Mouse (Mus musculus) spleen, adult 2 months (tissue): Measurements from ENCODE around the gene Cox4i2. TPM values are rescaled to one million over a fixed set of nuclear protein-coding genes. Genes with fewer than 3 reads are reported as not detected.

Experiments used
- DNase-seq, 2 experiments: peaks; one replicate each; pipeline versions ENCODE4 v3.0.0 to v3.0.0-alpha.2; 2012 to 2021; ENCODE audit warnings: low spot score in 2 of 2, low read depth in 1 of 2
- H3K27ac ChIP-seq: fragments of 200-500 bp; 2 replicates; pipeline ENCODE4 v1.5.1; 2012; ENCODE audit warnings: low read length, inconsistent platforms; ENCODE audit not compliant: insufficient read depth
- H3K27me3 ChIP-seq: fragments of 200-500 bp; 2 replicates; pipeline ENCODE4 v1.6.1; 2012; ENCODE audit warnings: mild to moderate bottlenecking, moderate library complexity, low read length, inconsistent platforms; ENCODE audit not compliant: control insufficient read depth, insufficient read depth
- H3K36me3 ChIP-seq: fragments of 200-500 bp; 2 replicates; pipeline ENCODE4 v1.6.1; 2012; ENCODE audit warnings: mild to moderate bottlenecking, low read length, inconsistent platforms; ENCODE audit not compliant: control insufficient read depth, insufficient read depth
- H3K4me1 ChIP-seq: fragments of 200-500 bp; 2 replicates; pipeline ENCODE4 v1.6.1; 2011; ENCODE audit warnings: inconsistent platforms; ENCODE audit not compliant: control insufficient read depth, insufficient read depth, insufficient read length
- H3K4me3 ChIP-seq: fragments of 200-500 bp; 2 replicates; pipeline ENCODE4 v1.5.1; 2011; ENCODE audit warnings: mild to moderate bottlenecking, inconsistent platforms; ENCODE audit not compliant: insufficient read depth, insufficient read length; ENCODE audit errors: extremely low read depth
- CTCF ChIP-seq: fragments of 200-500 bp; IDR thresholded peaks from 2 replicates; pipeline ENCODE4 v1.5.1; 2011; ENCODE audit warnings: mild to moderate bottlenecking, inconsistent platforms; ENCODE audit not compliant: insufficient read depth, insufficient read length, insufficient replicate concordance; ENCODE audit errors: extremely low read depth
- POLR2A ChIP-seq: fragments of 200-500 bp; IDR thresholded peaks from 2 replicates; pipeline ENCODE4 v1.6.1; 2011; ENCODE audit warnings: low read depth, low read length, inconsistent platforms
- WGBS: fragments of 180-500 bp; shearing (Covaris S2); methylation state at CpG from one replicate; pipeline ENCODE4 v1.1.7; 2018; 5-methylcytosine and 5-hydroxymethylcytosine counted together
- polyA plus RNA-seq: library from polyadenylated mRNA; depleted of rRNA; stranded (reverse); fragments of >200 nt; gene quantifications from 2 replicates; pipeline ENCODE4 v1.2.3, GENCODE M21; 2012

Cox4i2 gene
- polyA plus RNA-seq, 1 experiment = 0.56 TPM

DNA sequence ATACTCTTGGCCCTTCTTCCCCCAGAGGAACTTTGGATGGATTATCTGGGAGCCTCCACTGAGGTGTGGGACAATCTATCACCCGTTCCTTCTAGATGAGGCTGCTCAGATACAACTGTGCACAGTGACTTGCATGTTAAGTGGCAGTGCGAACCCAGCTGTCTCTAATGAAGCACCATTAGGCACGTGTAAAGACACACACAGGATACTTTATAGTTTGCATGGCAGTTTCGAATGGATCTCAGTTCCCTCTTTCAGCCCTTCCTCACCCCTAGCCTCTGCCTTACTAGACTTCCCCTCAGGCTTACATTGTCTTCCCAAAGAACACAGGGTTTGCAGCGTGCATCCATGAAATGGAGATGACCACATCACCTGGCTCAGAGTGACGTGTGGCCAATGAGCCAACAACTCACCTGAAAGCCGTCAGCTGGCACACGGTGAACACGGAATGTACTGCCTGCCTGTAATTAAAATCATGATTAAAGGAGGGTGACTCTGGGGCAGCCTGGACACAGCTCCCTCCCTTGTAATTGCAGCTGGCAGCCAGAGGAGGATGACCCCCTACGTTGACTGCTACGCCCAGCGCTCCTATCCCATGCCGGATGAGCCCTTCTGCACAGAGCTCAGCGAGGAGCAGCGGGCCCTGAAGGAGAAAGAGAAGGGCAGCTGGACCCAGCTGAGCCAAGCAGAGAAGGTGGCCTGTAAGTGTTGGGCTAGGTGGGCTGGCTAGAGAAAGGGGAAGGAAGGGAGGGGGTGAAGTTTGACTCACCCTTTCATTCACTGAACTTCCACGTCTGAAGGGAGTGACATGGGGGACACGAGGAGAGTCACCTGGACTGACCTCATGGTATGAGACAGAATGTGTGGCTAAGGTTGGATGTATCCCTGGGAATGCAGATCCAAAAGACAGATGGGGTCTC, 2.8 kb downstream of the Cox4i2 start:
- Histone ChIP-seq H3K4me3 (no peak overlapping the region), H3K27ac (no peak overlapping the region), H3K27me3 (peaks cover 6% of the 10 kb centered on the region), H3K4me1 (no peaks in the 10 kb centered on the region; the same call in 1 of the 2 replicates), H3K36me3 (no peaks in the 10 kb centered on the region)
- no peak for DNase-seq
- no peak for TF ChIP-seq POLR2A
- TF ChIP-seq CTCF = no peak
- WGBS = 48% methylated on average over 17 of the region's 17 CpGs

DNA sequence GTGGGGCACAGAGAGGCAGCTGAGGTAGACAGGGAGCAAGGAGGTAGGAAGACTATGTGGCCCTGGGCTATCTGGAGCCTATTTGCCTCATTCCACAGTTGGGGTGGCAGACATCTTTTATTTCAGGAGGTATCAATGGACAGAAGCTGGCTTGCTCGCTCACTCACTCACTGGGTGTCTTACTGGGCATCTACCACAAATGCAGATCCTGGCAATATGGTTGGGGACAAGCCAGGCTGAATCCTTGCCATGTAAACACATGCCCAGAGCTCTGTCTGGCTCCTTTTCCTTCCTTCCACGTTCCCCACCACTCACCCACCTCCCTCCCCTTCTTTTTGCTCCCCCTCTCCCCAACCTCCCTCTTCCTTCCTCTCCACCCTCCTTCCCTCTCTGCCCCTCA, 3.5 kb downstream of the Cox4i2 start:
- Histone ChIP-seq H3K36me3 (no peaks in the 10 kb centered on the region), H3K27ac (no peak overlapping the region), H3K27me3 (peaks cover 6% of the 10 kb centered on the region), H3K4me3 (no peak overlapping the region), H3K4me1 (no peaks in the 10 kb centered on the region; the same call in 1 of the 2 replicates)
- 72% methylated on average over 2 of the region's 2 CpGs for WGBS
- TF ChIP-seq CTCF = no peak
- no peak for TF ChIP-seq POLR2A
- DNase-seq = no peak

DNA sequence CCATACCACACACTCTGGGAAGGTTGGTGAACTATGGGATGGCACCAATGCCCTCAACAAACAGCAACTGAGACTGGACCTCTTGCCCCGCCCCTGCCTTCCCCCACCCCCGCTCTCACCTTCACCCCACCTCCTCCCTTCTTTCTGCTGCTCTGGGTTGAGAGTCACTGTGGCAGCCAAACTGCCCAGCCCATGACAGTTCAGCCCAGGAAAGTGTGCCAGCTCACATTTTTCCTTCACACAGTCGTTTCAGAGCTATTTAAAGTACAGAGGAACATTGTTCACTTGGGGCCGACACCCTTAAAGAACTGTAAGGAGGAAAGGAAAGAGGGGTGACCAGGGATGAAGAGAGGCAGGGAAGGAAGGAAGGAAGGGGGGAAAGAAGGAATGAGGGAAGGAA, 4.4 kb downstream of the Cox4i2 start:
- TF ChIP-seq POLR2A = no peak
- TF ChIP-seq CTCF = no peak
- Histone ChIP-seq H3K4me3 (no peak overlapping the region), H3K36me3 (no peaks in the 10 kb centered on the region), H3K4me1 (no peaks in the 10 kb centered on the region; the same call in 1 of the 2 replicates), H3K27me3 (peaks cover 6% of the 10 kb centered on the region), H3K27ac (no peak overlapping the region)
- no peak for DNase-seq
- 53% methylated on average over 4 of the region's 4 CpGs for WGBS

DNA sequence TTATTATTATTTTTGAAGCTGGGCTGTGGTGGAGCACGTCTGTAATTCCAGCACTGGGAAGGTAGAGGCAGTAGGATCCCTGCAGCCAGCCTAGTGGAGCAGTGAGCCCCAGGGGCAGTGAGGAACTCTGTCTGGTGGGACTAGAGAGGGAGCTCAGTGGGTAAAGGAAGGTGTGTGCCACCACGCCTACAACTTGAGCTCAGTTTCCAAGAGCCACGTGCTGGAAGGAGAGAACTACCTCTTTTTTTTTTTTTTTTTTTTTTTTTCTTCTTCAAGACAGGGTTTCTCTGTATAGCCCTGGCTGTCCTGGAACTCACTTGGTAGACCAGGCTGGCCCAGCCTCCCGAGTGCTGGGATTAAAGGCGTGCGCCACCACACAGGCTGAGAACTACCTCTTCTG, 9.3 kb downstream of the Cox4i2 start:
- WGBS = 67% methylated on average over 6 of the region's 6 CpGs
- DNase-seq = no peak
- Histone ChIP-seq H3K27me3 (no peaks in the 10 kb centered on the region), H3K27ac (no peak overlapping the region), H3K4me3 (no peak overlapping the region), H3K36me3 (no peaks in the 10 kb centered on the region), H3K4me1 (no peaks in the 10 kb centered on the region; the same call in 1 of the 2 replicates)
- no peak for TF ChIP-seq POLR2A
- TF ChIP-seq CTCF = no peak

DNA sequence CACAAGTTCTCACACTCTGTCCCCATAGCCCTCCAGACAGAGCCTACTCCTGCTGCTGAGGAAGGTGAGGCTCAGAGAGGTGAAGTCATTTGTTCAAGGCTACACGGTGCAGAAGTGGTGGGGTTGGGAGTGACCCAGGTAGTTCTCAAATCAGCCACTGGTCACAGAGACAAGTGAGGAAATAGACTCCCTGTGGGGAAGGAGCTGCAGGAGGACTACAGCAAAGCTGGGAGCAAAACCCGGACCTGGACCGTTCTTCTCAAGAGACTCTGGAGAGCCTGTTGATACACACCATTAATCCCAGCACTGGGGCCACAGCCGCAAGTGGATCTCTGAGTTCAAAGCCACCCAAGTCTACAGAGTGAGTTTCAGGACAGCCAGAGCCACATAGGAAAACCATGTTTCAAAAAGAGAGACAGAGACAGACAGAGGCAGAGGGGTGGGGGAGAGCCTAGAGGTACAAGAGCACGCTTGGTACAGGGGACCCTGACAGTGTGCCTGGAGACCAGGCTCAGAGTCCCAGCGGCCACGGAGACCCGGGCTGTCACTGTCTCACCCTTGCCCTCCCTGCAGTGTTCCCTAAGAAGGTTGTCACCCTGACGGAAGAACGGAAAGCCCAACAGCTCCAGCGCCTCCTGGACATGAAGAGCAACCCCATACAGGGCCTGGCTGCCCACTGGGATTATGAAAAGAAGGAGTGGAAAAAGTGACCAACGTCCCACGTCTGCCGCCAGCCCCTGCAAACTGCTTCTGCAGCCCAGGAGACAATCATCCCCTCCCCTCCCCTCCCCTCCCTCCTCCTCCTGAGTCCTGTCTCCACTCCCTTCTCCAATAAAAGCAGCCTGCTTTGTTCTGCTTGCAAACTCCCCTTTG, 10.4 kb downstream of the Cox4i2 start:
- no peak overlapping the region for H3K4me3 ChIP-seq
- DNase-seq = no peak

DNA sequence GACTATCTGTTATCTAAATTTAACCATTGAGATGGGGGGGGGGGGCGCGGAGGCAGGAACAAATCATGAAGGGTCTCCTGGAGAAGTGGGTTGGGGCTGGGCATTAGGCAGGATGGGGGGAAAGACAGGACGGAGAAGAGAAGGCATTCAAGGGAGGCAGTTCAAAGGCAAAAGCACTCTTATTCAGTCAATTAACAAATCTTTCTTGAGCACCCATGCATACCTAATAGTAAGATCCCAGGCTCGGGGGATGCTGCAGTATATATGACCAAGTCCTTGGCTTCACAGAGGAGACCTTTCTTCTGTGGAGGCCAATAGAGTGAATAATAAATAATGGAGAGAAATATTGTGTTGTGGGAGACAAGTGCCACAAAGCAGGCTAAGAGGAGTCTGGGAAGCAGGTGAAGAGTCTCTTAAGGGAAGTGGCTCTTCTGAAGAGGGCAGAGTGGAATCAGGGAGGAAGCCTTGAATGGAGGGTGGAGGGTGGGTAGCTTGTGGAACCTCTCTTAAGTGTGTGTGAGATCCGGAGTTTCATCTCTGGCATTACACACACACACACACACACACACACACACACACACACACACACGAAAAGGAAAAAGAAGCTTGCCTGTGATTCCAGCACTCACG, 11.2 kb downstream of the Cox4i2 start:
- Histone ChIP-seq H3K27ac (no peak overlapping the region), H3K27me3 (no peaks in the 10 kb centered on the region), H3K4me1 (no peaks in the 10 kb centered on the region; the same call in 1 of the 2 replicates), H3K36me3 (no peaks in the 10 kb centered on the region), H3K4me3 (no peak overlapping the region)
- WGBS = 78% methylated on average over 7 of the region's 7 CpGs
- no peak for DNase-seq
- TF ChIP-seq POLR2A (no peak), CTCF (no peak)

More for the DNA sequence above, 10.4 kb downstream of the Cox4i2 start:
- no peaks in the 10 kb centered on the region; the same call in 1 of the 2 replicates for H3K4me1 ChIP-seq
- 80% methylated on average over 14 of the region's 14 CpGs for WGBS
- H3K27me3 ChIP-seq = no peaks in the 10 kb centered on the region
- no peak overlapping the region for H3K27ac ChIP-seq
- H3K36me3 ChIP-seq = no peaks in the 10 kb centered on the region
- TF ChIP-seq POLR2A = no peak
- no peak for TF ChIP-seq CTCF
